Mouse (Mus musculus): ENCODE measurements at regions not wholly inside any gene's neighbourhood (a gene's known extent, or its start where the extent isn't known, plus 50 kb on each side); places are given as distances from the start of the nearest gene placed in this dataset.

DNA sequence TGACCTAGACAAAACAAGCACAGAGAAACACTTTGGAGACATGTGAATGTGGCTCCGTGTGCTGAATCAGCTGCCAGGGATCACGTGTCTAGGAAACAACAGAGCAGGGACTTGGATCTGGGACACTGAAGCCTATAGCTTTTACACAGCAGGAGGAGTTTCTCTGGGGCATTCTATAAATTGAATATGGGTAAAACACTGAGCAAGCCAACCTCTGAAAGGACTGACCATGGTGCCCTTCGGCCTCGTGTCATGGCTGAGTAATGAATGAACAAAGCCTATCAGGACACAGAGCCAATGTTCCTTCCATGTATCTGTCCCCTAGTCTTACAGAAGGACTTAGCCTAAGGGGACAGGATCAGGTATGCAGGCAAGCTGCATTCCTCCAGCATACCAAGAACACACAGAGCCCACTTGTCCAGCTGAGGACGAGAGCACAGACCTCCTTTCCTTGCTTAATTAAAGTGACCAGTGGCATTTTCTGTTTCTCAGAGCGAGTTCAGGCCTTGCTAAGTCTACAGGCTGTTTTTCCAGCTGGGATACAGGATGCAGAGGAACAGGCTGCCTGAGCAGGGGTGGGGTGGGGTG, 347.7 kb upstream of the Fam19a5 start:
- TF ChIP-seq POLR2A (IDR thresholded peaks at IDR 0.05; ENCODE audit: control insufficient read depth, extremely low read depth, insufficient read depth, low read length, poor library complexity) (no peak), CTCF (IDR thresholded peaks at IDR 0.05; ENCODE audit: borderline replicate concordance, control insufficient read depth, extremely low read depth, insufficient read depth, low read length, poor library complexity) (no peak)
- 85% methylated on average over 6 of the region's 6 CpGs for WGBS
- no peaks in the 10 kb centered on the region for H3K36me3 ChIP-seq (ENCODE audit: control insufficient read depth, insufficient read depth, low read length)
- H3K4me3 ChIP-seq (ENCODE audit: control insufficient read depth, insufficient read depth, low read length): no peak overlapping the region
- no peaks in the 10 kb centered on the region for H3K27me3 ChIP-seq (ENCODE audit: control insufficient read depth, insufficient read depth, low read length)
- H3K27ac ChIP-seq (ENCODE audit: control insufficient read depth, insufficient read depth, low read length): no peak overlapping the region
- no peaks in the 10 kb centered on the region for H3K4me1 ChIP-seq (replicated peaks; ENCODE audit: control insufficient read depth, insufficient read depth, low read length)
- no peak for DNase-seq

DNA sequence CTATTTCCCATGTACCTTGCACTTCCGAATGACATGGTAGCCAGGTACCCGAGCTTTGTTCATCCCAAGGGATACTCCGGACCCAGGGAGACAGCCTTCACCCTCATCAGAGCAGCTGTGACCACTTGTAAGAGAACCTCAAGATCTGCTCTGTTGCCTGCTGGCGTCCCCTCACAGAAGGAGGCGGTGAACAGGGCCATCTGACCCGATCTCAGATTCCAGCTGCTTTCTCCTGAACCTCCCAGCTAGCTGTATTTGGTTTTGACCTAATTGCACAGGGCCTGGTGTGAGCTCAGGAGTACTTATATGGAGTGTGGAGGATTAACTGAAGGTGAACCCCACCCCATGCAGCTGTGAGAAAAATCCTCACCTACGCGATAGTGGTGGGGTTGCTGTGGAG, 344.5 kb upstream of the Fam19a5 start:
- Histone ChIP-seq H3K4me1 (replicated peaks; ENCODE audit: control insufficient read depth, insufficient read depth, low read length) (no peaks in the 10 kb centered on the region), H3K36me3 (ENCODE audit: control insufficient read depth, insufficient read depth, low read length) (no peaks in the 10 kb centered on the region), H3K27ac (ENCODE audit: control insufficient read depth, insufficient read depth, low read length) (no peak overlapping the region), H3K4me3 (ENCODE audit: control insufficient read depth, insufficient read depth, low read length) (no peak overlapping the region), H3K27me3 (ENCODE audit: control insufficient read depth, insufficient read depth, low read length) (no peaks in the 10 kb centered on the region)
- no peak for DNase-seq
- TF ChIP-seq POLR2A (IDR thresholded peaks at IDR 0.05; ENCODE audit: control insufficient read depth, extremely low read depth, insufficient read depth, low read length, poor library complexity) (no peak), CTCF (IDR thresholded peaks at IDR 0.05; ENCODE audit: borderline replicate concordance, control insufficient read depth, extremely low read depth, insufficient read depth, low read length, poor library complexity) (no peak)
- 91% methylated on average over 8 of the region's 8 CpGs for WGBS

DNA sequence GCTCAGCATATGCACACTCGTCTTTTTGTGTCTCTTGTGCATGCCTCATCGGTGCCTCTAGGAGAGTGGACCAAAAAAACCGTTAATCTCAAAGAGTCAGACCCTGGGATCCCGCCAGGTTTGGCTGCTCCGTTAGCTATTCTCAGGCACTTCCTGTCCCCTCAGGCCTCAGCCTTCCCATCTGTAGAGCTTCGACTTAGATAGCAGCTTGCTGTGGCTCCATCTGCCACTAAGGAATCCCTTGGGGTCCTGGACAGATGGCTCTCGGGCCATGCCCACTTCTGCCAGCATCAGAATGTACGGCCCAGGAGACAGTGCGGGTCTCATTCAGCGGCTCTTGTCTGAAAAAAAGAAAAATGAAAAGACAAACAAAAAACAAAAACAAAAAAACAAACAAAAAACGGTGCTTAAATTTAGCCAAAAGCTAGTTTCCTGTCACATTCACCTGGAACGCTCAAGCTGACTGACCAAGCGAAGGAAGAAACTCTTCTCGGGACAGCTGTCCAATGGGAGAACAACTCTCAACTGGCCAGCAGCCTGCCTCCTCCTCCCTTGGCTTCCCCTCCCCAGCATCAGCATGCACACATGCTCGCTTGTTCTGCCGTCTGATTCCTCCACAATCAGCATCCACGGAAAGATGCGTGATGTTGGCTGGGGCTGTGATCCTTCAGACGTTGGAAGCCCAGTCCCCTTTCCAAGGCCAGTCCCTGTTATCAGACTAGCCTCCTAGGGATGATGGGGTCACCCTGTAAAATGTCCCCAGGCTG, 343.6 kb upstream of the Fam19a5 start:
- Histone ChIP-seq H3K36me3 (ENCODE audit: control insufficient read depth, insufficient read depth, low read length) (no peaks in the 10 kb centered on the region), H3K27ac (ENCODE audit: control insufficient read depth, insufficient read depth, low read length) (no peak overlapping the region), H3K27me3 (ENCODE audit: control insufficient read depth, insufficient read depth, low read length) (no peaks in the 10 kb centered on the region), H3K4me3 (ENCODE audit: control insufficient read depth, insufficient read depth, low read length) (no peak overlapping the region), H3K4me1 (replicated peaks; ENCODE audit: control insufficient read depth, insufficient read depth, low read length) (no peaks in the 10 kb centered on the region)
- TF ChIP-seq CTCF (IDR thresholded peaks at IDR 0.05; ENCODE audit: borderline replicate concordance, control insufficient read depth, extremely low read depth, insufficient read depth, low read length, poor library complexity): no peak
- TF ChIP-seq POLR2A (IDR thresholded peaks at IDR 0.05; ENCODE audit: control insufficient read depth, extremely low read depth, insufficient read depth, low read length, poor library complexity): no peak
- no peak for DNase-seq
- WGBS: 85% methylated on average over 19 of the region's 19 CpGs

DNA sequence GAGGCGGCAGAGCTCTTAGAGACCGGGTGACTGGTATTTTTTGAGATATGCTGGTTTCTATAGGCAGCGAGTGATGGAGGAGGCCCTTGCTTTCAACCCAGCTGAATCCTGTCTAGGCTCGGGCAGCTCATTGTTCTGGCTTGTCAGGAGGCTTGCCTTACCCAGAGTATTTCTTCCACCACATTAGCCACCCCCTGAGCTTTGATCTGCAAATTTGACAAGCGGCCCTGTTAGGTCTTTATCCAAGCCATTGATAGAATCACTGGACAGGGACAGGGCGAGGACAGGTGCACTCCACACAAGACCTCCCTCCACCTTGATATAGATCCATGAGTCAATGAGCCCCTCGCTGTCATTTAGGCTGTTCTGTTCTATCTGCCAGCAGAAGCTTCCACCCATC, 343.0 kb upstream of the Fam19a5 start:
- no peak overlapping the region for H3K27ac ChIP-seq (ENCODE audit: control insufficient read depth, insufficient read depth, low read length)
- no peak for TF ChIP-seq CTCF (IDR thresholded peaks at IDR 0.05; ENCODE audit: borderline replicate concordance, control insufficient read depth, extremely low read depth, insufficient read depth, low read length, poor library complexity)
- TF ChIP-seq POLR2A (IDR thresholded peaks at IDR 0.05; ENCODE audit: control insufficient read depth, extremely low read depth, insufficient read depth, low read length, poor library complexity): no peak

DNA sequence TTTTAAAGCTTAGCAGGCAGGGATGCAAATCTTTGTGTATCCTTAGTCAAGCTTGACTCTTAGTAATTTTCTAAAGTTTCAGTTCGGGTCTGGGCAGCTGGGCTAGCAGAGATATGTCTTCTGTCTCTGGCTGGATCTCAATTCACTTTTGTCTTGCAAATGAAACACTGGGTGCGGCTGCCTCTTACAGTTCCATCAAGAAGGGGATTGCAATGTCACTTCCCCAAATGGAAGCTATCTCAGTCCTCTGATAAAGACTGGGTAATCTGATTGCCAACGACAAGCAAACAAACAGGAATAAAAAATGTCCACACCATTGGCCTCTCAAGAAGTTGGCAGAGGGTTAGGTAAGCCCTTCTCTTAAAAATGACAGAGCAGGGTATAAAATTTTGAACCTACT, 314.1 kb upstream of the Fam19a5 start:
- DNase-seq: no peak
- H3K4me1 ChIP-seq (replicated peaks; ENCODE audit: control insufficient read depth, insufficient read depth, low read length): no peaks in the 10 kb centered on the region
- no peak overlapping the region for H3K27ac ChIP-seq (ENCODE audit: control insufficient read depth, insufficient read depth, low read length)
- no peak overlapping the region for H3K4me3 ChIP-seq (ENCODE audit: control insufficient read depth, insufficient read depth, low read length)
- no peaks in the 10 kb centered on the region for H3K36me3 ChIP-seq (ENCODE audit: control insufficient read depth, insufficient read depth, low read length)
- no peak for TF ChIP-seq CTCF (IDR thresholded peaks at IDR 0.05; ENCODE audit: borderline replicate concordance, control insufficient read depth, extremely low read depth, insufficient read depth, low read length, poor library complexity)
- no peak for TF ChIP-seq POLR2A (IDR thresholded peaks at IDR 0.05; ENCODE audit: control insufficient read depth, extremely low read depth, insufficient read depth, low read length, poor library complexity)
- WGBS: 70% methylated on average over 3 of the region's 3 CpGs
- no peaks in the 10 kb centered on the region for H3K27me3 ChIP-seq (ENCODE audit: control insufficient read depth, insufficient read depth, low read length)

More for the DNA sequence above, 343.0 kb upstream of the Fam19a5 start:
- Histone ChIP-seq H3K4me1 (replicated peaks; ENCODE audit: control insufficient read depth, insufficient read depth, low read length) (no peaks in the 10 kb centered on the region), H3K4me3 (ENCODE audit: control insufficient read depth, insufficient read depth, low read length) (no peak overlapping the region), H3K36me3 (ENCODE audit: control insufficient read depth, insufficient read depth, low read length) (no peaks in the 10 kb centered on the region), H3K27me3 (ENCODE audit: control insufficient read depth, insufficient read depth, low read length) (no peaks in the 10 kb centered on the region)
- DNase-seq: no peak
- WGBS: 85% methylated on average over 7 of the region's 7 CpGs

DNA sequence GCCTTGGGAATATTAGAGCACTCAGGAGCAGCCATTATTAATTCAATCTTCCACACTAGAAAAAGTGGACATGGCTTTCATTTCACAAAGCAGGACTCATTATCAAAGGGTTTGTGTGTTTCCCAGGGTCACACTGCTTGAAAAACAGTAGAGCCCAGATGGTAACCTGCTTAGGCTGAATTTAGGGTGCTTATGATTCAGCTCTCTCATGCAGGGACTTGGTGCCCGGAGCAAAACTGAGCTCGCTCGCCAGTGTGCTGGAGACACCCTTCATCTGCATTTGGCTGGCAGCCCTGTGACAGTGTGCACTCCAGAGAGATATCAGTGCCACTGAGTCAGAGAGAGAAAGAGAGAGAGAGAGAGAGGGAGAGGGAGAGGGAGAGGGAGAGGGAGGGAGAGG, 308.0 kb upstream of the Fam19a5 start:
- 95% methylated on average over 3 of the region's 3 CpGs for WGBS

More for the DNA sequence above, 308.0 kb upstream of the Fam19a5 start:
- H3K27ac ChIP-seq (ENCODE audit: control insufficient read depth, insufficient read depth, low read length): no peak overlapping the region
- no peak for DNase-seq
- no peaks in the 10 kb centered on the region for H3K36me3 ChIP-seq (ENCODE audit: control insufficient read depth, insufficient read depth, low read length)
- TF ChIP-seq POLR2A (IDR thresholded peaks at IDR 0.05; ENCODE audit: control insufficient read depth, extremely low read depth, insufficient read depth, low read length, poor library complexity) (no peak), CTCF (IDR thresholded peaks at IDR 0.05; ENCODE audit: borderline replicate concordance, control insufficient read depth, extremely low read depth, insufficient read depth, low read length, poor library complexity) (no peak)
- no peaks in the 10 kb centered on the region for H3K4me1 ChIP-seq (replicated peaks; ENCODE audit: control insufficient read depth, insufficient read depth, low read length)
- no peaks in the 10 kb centered on the region for H3K27me3 ChIP-seq (ENCODE audit: control insufficient read depth, insufficient read depth, low read length)
- H3K4me3 ChIP-seq (ENCODE audit: control insufficient read depth, insufficient read depth, low read length): no peak overlapping the region

Measured in thymus, adult 2 months (tissue).